Mouse (Mus musculus): Measurements from ENCODE around the gene Olfr701.

Olfr701 gene

DNA sequence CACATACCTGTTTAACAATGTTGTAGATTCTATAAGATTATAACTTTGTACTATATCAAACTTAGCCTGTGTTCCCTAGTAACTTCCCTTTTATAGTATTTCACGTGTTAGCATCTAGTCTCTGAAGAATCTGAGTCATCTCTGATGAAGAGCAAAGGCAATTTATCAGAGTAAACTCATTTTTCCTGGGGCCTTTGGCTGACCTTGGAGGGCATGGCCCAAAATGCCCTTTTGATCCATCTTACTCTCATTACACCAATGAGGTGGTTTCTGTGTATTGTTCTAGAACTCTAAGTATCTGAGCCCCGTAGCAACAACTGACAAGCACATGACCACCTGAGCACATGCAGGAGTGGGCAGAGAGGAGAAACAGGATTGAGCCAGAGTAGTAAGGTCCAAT is at the start of gene Olfr701:
TSS of gene Olfr701 (plus strand) at position 301 of the 400 bp plus-strand sequence.
- DNase-seq (ENCODE audit: low spot score) = no peak

DNA sequence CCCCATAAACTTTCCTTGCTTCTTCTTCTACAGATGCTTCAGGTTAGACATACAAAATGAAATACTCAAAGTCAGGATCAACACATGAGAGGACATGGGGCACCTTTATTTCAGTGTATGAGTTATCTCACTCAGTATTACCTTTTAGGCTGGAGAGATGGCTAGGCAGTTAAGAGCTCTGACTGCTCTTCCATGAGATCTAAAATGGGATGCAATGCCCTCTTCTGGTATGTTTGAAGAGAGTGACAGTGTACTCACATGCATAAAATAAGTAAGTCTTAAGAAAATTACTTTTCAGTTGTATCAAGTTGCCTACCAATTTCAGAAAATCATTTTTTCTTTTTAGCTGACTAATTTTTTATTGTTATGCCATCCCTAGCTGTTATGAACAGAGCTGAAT is 25.6 kb upstream of the Olfr701 start:
- DNase-seq (ENCODE audit: low spot score) = no peak

DNA sequence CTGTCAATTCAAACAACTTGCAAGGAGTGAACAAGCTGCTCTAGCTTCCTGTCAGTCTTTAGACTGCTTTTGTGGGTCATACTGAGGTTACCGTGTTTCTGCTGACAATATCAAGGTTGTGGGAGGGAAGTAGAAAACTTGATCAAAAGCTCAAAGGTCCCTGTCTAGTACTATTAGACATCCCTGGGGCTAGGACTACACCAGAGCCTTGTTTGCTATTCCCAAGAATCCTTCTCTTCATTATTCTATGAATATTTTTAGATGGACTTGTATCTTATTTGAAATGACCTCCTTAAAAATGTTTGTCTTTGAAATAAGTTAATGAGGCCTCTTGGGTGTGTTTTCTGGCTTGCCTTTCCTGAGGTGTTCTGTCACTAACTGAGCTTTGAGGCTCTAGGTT is 20.8 kb upstream of the Olfr701 start, which contains the start of gene Olfr699:
TSS of gene Olfr699 (minus strand) at position 101 of the 400 bp plus-strand sequence.
- DNase-seq (ENCODE audit: low spot score) = no peak

DNA sequence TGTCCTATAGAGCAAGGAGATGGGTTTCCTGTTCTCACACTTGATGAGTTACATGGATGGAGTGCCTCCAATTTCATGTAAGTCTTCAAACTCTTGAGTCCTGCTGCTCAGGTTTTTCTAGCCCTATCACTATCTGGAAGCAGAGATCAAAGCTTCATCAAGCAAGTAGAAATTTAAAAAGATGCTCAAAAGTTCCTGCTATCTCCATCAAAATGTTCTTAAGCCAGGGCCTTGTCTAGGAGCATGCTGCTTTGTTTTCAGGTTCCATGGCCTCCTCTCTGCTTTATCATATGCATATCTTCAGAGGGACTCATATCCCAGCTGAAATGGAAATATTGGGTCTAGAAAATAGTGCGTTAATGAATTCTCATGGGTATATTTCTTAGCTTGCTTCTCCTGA is 5.2 kb upstream of the Olfr701 start, which contains the start of gene Olfr700:
TSS of gene Olfr700 (minus strand) at position 101 of the 400 bp plus-strand sequence.
- DNase-seq (ENCODE audit: low spot score) = no peak

GRCm38 (mm10) chr7:106815775-106816174 is 1.8 kb downstream of the Olfr701 start:
- no peak for DNase-seq (ENCODE audit: low spot score)

DNA sequence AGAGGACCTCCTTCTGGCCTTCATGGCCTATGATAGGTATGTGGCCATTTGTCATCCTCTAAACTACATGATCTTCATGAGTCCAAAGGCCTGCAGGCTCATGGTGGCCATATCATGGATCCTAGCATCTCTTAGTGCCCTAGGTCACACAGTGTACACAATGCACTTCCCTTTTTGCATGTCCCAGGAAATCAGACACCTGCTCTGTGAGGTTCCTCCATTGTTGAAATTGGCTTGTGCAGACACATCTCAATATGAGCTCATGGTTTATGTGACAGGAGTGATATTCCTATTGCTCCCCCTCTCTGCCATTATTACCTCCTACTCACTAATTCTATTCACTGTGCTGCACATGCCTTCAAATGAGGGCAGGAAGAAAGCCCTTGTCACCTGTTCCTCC is 4.5 kb downstream of the Olfr701 start:
- no peak for DNase-seq (ENCODE audit: low spot score)

DNA sequence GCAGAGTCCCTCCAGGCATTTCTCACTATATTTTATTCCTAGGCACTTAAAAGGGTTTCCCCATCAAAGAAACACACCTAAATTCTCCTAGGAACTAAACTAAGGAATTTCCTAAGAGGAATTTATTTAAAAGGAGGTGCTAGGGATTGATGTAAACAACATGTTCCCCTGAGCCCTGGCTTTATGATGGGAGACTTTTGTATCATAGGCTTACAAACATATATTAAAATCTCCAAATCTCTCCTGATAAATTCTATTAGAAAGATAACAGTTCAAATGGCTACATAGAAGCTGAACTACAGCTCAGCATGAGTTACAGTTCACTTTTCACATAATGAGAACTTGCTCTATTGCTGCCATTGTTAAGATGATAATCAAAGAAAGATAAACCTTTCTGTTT is 19.9 kb downstream of the Olfr701 start, which contains the start of gene Olfr702:
TSS of gene Olfr702 (minus strand) at position 101 of the 400 bp plus-strand sequence.
- no peak for DNase-seq (ENCODE audit: low spot score)

- DNase-seq (ENCODE audit: low spot score) = no peak
These were observed 29.1 kb downstream of the Olfr701 start, which contains the start of gene Olfr703 for GRCm38 (mm10) chr7:106843060-106843459. Gene Olfr703, plus strand, starts transcription at chr7:106843360.

DNA sequence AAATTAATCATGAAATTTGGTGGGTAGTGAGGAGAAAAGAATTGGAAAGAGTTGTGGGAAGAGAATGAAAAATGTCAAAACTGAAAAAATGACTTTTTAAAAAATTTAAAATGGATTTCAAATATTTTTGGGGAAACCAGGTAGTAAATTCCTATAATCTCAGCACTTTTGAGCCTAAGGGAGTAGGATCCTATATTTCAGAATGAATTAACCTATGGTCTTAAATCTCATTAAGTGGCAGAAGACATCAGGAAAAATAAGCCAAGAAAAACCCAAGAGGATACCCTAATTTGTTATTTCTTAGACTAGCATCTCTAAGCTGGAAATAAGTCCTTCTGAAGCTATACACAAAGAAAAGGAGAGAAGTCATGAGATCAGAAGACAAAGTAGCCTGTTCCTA is 49.0 kb downstream of the Olfr701 start, which contains the start of gene Olfr704:
TSS of gene Olfr704 (plus strand) at position 301 of the 400 bp plus-strand sequence.
- no peak for DNase-seq (ENCODE audit: low spot score)

All from urinary bladder, postnatal 10 days (tissue).